Mouse (Mus musculus): ENCODE results near the gene Daw1. TPM values are rescaled to one million over a fixed set of nuclear protein-coding genes. Genes with fewer than 3 reads are reported as not detected.

The Daw1 gene
- total RNA-seq, 2 experiments from 2014 or later: not detected

GRCm38 (mm10) chr1:83179531-83179930 lies 20.0 kb downstream of the Daw1 start:
- no peak for ATAC-seq (replicated peaks; ENCODE audit: low FRiP score, poor library complexity, severe bottlenecking)

DNA sequence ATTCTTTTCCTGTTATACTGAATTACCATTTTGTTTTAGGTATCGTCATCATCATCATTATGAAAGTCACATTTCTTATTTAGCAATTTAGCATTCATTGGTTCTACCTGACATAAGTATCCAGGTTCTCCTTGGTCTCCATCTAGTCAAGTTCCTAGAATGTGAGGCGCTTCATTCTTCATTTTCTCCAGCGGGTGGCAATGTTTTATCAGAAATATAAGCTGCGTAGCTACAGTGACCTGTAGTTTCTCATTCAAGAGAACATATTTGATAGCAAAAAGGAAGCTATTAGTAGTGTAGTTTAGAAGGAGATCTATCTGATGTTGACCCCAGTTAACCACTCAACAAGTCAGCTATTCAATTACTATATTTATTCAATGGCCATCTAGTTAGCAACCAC lies 21.9 kb downstream of the Daw1 start:
- ATAC-seq (replicated peaks; ENCODE audit: low FRiP score, poor library complexity, severe bottlenecking): no peak

DNA sequence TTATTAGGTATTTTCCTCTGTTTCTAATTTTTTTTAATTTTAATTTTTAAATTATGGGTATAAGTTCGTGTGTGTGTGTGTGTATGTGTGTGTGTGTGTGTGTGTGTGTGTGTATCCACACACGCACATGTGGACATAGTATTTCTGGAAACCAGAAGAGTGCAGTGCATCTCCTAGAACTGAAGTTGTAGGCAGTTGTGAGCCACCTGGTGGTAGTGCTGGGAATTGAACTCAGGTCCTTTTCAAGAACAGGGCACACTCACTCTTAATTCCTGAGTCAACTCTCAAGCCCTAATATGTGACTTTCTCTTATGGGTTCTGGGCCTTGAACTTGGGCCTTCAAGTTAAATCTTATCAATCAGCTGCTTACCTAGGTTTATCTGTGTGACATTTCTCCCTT lies 27.6 kb downstream of the Daw1 start:
- no peak for ATAC-seq (replicated peaks; ENCODE audit: low FRiP score, poor library complexity, severe bottlenecking)

GRCm38 (mm10) chr1:83209981-83210380 lies 50.4 kb downstream of the Daw1 start:
- ATAC-seq (replicated peaks; ENCODE audit: low FRiP score, poor library complexity, severe bottlenecking): no peak

DNA sequence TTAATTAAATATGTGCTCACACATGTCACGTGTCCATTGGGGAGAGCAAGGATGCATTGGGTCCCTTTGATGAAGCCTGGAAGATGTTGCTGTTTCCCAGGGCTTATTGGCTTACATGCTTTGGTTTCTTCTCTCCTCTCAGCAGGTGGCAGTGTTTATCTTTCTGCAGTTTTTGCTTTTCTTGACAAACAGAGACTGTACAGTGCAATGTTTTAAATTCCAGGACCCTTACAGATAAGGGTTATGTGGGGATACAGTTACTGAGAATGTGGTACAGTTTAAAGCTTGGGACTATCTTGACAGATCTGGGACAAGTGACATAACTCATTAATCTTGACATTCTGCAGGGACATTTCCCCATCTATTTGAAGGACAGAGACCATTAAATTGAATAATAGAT lies 58.7 kb downstream of the Daw1 start:
- no peak for ATAC-seq (replicated peaks; ENCODE audit: low FRiP score, poor library complexity, severe bottlenecking)

- ATAC-seq (replicated peaks; ENCODE audit: low FRiP score, poor library complexity, severe bottlenecking): no peak
These were observed 63.5 kb downstream of the Daw1 start for GRCm38 (mm10) chr1:83223072-83223471.

DNA sequence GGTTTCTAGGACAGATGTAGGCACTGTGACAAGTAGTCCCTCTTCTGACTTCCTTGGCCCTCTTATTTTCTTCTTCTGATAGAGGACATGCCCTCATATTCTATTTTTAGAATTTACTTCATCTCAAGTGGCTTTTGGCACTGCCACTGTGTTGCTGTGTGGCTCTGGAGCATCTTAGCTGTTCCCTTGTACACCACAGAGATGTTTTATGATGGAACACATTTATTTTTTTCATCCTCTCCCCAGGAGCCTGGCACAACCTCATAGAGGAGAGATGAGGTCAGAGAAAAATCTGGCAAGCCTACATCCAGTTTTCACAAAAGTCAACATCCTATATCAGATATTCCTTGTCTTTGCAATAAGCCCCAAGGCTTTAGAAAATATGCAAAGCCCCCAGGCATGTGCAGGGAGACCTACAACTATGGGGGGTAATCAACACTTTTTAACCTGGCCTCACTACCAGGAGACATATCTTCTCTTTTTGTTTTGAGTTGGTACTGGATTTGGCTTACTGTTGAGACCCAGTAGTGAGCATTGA lies 64.9 kb downstream of the Daw1 start:
- ATAC-seq (replicated peaks; ENCODE audit: low FRiP score, poor library complexity, severe bottlenecking): no peak

GRCm38 (mm10) chr1:83227946-83228345 lies 68.4 kb downstream of the Daw1 start:
- no peak for ATAC-seq (replicated peaks; ENCODE audit: low FRiP score, poor library complexity, severe bottlenecking)

- ATAC-seq (replicated peaks; ENCODE audit: low FRiP score, poor library complexity, severe bottlenecking): no peak
These were observed 88.7 kb downstream of the Daw1 start for GRCm38 (mm10) chr1:83248235-83248746.

GRCm38 (mm10) chr1:83251746-83252145 lies 92.2 kb downstream of the Daw1 start:
- ATAC-seq (replicated peaks; ENCODE audit: low FRiP score, poor library complexity, severe bottlenecking): no peak

Other genes with a start within 250 kb of the Daw1 start
- 5.8 TPM in 1 of 2 replicates, not detected in the other for gene A030005L19Rik, start 246.4 kb upstream of the Daw1 start, total RNA-seq (2015; ENCODE audit: low replicate concordance)
- 1.7 TPM in 1 of 2 replicates, not detected in the other for gene A030005L19Rik, start 246.4 kb upstream of the Daw1 start, total RNA-seq (2017; ENCODE audit: low replicate concordance)
- gene A030014E15Rik, start 234.8 kb upstream of the Daw1 start, total RNA-seq (2015; ENCODE audit: low replicate concordance): not detected in 2 replicates
- gene A030014E15Rik, start 234.8 kb upstream of the Daw1 start, total RNA-seq (2017; ENCODE audit: low replicate concordance): not detected in 2 replicates
- gene Gm6217, start 228.4 kb upstream of the Daw1 start, total RNA-seq (2015; ENCODE audit: low replicate concordance): not detected in 2 replicates
- not detected in 2 replicates for gene Gm6217, start 228.4 kb upstream of the Daw1 start, total RNA-seq (2017; ENCODE audit: low replicate concordance)
- gene A030003K21Rik, start 216.4 kb upstream of the Daw1 start, total RNA-seq (2015; ENCODE audit: low replicate concordance): not detected in 2 replicates
- not detected in 2 replicates for gene A030003K21Rik, start 216.4 kb upstream of the Daw1 start, total RNA-seq (2017; ENCODE audit: low replicate concordance)
- not detected in 2 replicates for gene Gm7544, start 203.7 kb upstream of the Daw1 start, total RNA-seq (2015; ENCODE audit: low replicate concordance)
- not detected in 2 replicates for gene Gm7544, start 203.7 kb upstream of the Daw1 start, total RNA-seq (2017; ENCODE audit: low replicate concordance)
- gene Gm47955, start 199.5 kb upstream of the Daw1 start, total RNA-seq (2015; ENCODE audit: low replicate concordance): not detected in 2 replicates
- not detected in 2 replicates for gene Gm47955, start 199.5 kb upstream of the Daw1 start, total RNA-seq (2017; ENCODE audit: low replicate concordance)
- not detected in 2 replicates for gene Gm47959, start 159.2 kb upstream of the Daw1 start, total RNA-seq (2015; ENCODE audit: low replicate concordance)
- gene Gm47959, start 159.2 kb upstream of the Daw1 start, total RNA-seq (2017; ENCODE audit: low replicate concordance): not detected in 2 replicates
- gene Slc19a3, start 121.3 kb upstream of the Daw1 start, total RNA-seq (2015; ENCODE audit: low replicate concordance): not detected in 2 replicates
- not detected in 2 replicates for gene Slc19a3, start 121.3 kb upstream of the Daw1 start, total RNA-seq (2017; ENCODE audit: low replicate concordance)
- gene Krtap28-10, start 117.3 kb upstream of the Daw1 start, total RNA-seq (2015; ENCODE audit: low replicate concordance): not detected in 2 replicates
- gene Krtap28-10, start 117.3 kb upstream of the Daw1 start, total RNA-seq (2017; ENCODE audit: low replicate concordance): not detected in 2 replicates
- gene Gm47969, start 114.8 kb upstream of the Daw1 start, total RNA-seq (2015; ENCODE audit: low replicate concordance): not detected in 2 replicates
- gene Gm47969, start 114.8 kb upstream of the Daw1 start, total RNA-seq (2017; ENCODE audit: low replicate concordance): not detected in 2 replicates
- gene A030005K14Rik, start 100.4 kb upstream of the Daw1 start, total RNA-seq (2015; ENCODE audit: low replicate concordance): not detected in 2 replicates
- not detected in 2 replicates for gene A030005K14Rik, start 100.4 kb upstream of the Daw1 start, total RNA-seq (2017; ENCODE audit: low replicate concordance)
- not detected in 2 replicates for gene Krtap28-13, start 98.8 kb upstream of the Daw1 start, total RNA-seq (2015; ENCODE audit: low replicate concordance)
- not detected in 2 replicates for gene Krtap28-13, start 98.8 kb upstream of the Daw1 start, total RNA-seq (2017; ENCODE audit: low replicate concordance)
- gene Ccl20, start 43.0 kb upstream of the Daw1 start, total RNA-seq (2015; ENCODE audit: low replicate concordance): not detected in 2 replicates
- not detected in 2 replicates for gene Ccl20, start 43.0 kb upstream of the Daw1 start, total RNA-seq (2017; ENCODE audit: low replicate concordance)
- gene Sphkap, start 248.4 kb downstream of the Daw1 start, total RNA-seq (2015; ENCODE audit: low replicate concordance): not detected in 2 replicates
- not detected in 2 replicates for gene Sphkap, start 248.4 kb downstream of the Daw1 start, total RNA-seq (2017; ENCODE audit: low replicate concordance)